Mouse (Mus musculus) heart, adult 18-20 months (tissue): Measurements from ENCODE around the gene Zmiz1. TPM values are rescaled to one million over a fixed set of nuclear protein-coding genes. Genes with fewer than 3 reads are reported as not detected.

Source experiments
- DNase-seq, 2 experiments: peaks; one replicate each; pipeline ENCODE4 v3.0.0; 2021 to 2022; ENCODE audit warnings: mixed read lengths in 1 of 2
- total RNA-seq, 2 experiments: library from RNA; stranded (reverse); gene quantifications; 2 replicates each; pipeline ENCODE4 v1.2.3; 2021

The Zmiz1 gene
- total RNA-seq, 2 experiments from 2014 or later, result 32.5 to 38.5 TPM

GRCm38 (mm10) chr14:25454066-25454760, 4.8 kb upstream of the Zmiz1 start:
- DNase-seq, result no peak

- DNase-seq, result peak in 1 of 2 experiments; percentile 51
Measured at GRCm38 (mm10) chr14:25456666-25457433, 2.1 kb upstream of the Zmiz1 start.

GRCm38 (mm10) chr14:25457434-25457957, 1.5 kb upstream of the Zmiz1 start:
- peak; percentile 98 to 99 for DNase-seq

- peak in 1 of 2 experiments; percentile 79 for DNase-seq
Measured at GRCm38 (mm10) chr14:25458111-25459015, 622 bp upstream of the Zmiz1 start.

- no peak for DNase-seq
Measured at GRCm38 (mm10) chr14:25459394-25459997, 511 bp downstream of the Zmiz1 start.

GRCm38 (mm10) chr14:25459998-25460800, 1.2 kb downstream of the Zmiz1 start:
- peak; percentile 87 to 90 for DNase-seq

- peak; percentile 86 to 88 for DNase-seq
Measured at GRCm38 (mm10) chr14:25460801-25461675, 2.1 kb downstream of the Zmiz1 start.

GRCm38 (mm10) chr14:25461676-25462385, 2.8 kb downstream of the Zmiz1 start:
- DNase-seq, result peak in 1 of 2 experiments; percentile 58

- peak in 1 of 2 experiments; percentile 19 for DNase-seq
Measured at GRCm38 (mm10) chr14:25462975-25463374, 4.0 kb downstream of the Zmiz1 start.

- DNase-seq, result no peak
Measured at GRCm38 (mm10) chr14:25463919-25464318, 4.9 kb downstream of the Zmiz1 start.

- no peak for DNase-seq
Measured at GRCm38 (mm10) chr14:25464611-25465307, 5.8 kb downstream of the Zmiz1 start.

- no peak for DNase-seq
Measured at GRCm38 (mm10) chr14:25466361-25466760, 7.4 kb downstream of the Zmiz1 start.

GRCm38 (mm10) chr14:25467911-25468668, 9.1 kb downstream of the Zmiz1 start:
- DNase-seq, result peak in 1 of 2 experiments; percentile 53

- peak in 1 of 2 experiments; percentile 39 for DNase-seq
Measured at GRCm38 (mm10) chr14:25468891-25469529, 10.0 kb downstream of the Zmiz1 start.

- peak in 1 of 2 experiments; percentile 69 for DNase-seq
Measured at GRCm38 (mm10) chr14:25470224-25470805, 11.3 kb downstream of the Zmiz1 start.

- no peak for DNase-seq
Measured at GRCm38 (mm10) chr14:25471035-25471434, 12.1 kb downstream of the Zmiz1 start.
